Mouse (Mus musculus) gastrocnemius, postnatal 10 days (tissue): ENCODE measurements around the gene Pnkd. TPM values are rescaled to one million over a fixed set of nuclear protein-coding genes. Genes with fewer than 3 reads are reported as not detected.

ENCODE experiments used
- DNase-seq: peaks from one replicate; pipeline ENCODE4 v3.0.0; 2021; ENCODE audit warnings: mixed read lengths
- total RNA-seq, 2 experiments: library from RNA; stranded (reverse); gene quantifications; 2 replicates each; pipeline ENCODE4 v1.2.3; 2021

Gene Pnkd
- total RNA-seq, 2 experiments from 2014 or later: 69.7 to 70.5 TPM

- no peak for DNase-seq
Measured at GRCm38 (mm10) chr1:74359952-74360517, 75.3 kb downstream of the Pnkd start.

- peak; percentile 55 for DNase-seq
Measured at GRCm38 (mm10) chr1:74361812-74362211, 77.1 kb downstream of the Pnkd start, which contains the start of gene Catip. Gene Catip (plus strand): TSS chr1:74362108.

DNA sequence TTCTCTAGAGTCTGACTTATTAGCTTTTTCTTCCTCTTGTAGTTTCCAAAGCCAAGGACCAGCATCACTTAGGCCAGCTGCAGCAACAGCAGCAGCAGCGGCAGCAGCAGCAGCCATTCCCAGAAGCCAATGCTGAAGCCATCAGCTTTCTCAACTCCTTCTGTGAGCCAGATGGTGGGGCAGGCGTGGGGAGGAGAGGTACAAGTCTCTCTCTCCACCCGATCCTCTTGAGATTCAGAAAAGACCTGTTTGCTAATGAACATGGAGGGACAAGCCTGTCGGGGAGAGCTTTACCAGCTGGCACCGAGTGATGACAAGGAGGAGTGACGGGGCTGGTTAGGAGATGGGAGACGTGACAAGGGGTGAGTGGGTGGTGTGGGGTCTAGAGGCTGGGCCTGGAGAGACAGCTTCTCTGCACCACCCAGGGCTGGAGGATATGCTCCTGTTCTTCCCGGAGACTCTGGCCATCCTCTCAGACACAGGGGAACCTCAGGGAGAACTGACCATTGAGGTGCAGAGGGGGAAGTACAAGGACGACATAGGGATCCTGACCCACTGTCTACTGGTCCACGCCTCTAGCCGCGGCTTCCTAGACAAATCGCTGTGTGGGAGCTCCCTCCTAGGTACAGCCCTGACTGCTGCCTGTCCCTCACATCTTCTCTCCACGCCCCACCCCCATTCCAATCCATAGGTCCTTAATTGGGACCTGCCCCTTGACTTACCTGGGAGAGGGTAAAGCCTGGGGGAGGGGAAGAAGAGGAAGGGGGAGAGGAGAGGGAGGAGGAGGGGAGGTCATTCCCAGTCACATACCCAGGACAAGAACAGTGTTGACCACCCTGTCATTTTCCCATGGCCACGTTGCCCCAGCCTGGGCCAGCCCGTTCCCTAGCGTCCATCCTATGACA is 77.8 kb downstream of the Pnkd start:
- no peak for DNase-seq

DNA sequence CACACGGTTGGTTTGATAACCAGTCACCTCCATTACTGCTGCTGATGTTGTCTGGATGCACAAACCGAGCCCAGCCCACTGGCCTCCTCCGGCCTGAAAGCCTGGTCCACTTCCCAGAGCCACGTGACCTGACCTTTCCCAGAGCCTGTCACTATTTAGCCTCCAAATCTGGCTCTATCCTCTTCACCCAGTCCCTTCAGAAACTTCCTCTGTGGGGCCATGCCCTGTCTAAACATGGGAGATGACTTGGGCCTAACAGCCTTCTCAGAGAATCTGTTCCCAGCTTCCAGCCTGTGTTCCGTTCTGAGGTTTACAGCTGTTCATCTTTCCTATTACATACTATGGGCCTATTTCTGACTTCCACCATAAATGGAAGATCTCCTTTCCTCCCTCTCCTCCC is 78.7 kb downstream of the Pnkd start:
- no peak for DNase-seq

DNA sequence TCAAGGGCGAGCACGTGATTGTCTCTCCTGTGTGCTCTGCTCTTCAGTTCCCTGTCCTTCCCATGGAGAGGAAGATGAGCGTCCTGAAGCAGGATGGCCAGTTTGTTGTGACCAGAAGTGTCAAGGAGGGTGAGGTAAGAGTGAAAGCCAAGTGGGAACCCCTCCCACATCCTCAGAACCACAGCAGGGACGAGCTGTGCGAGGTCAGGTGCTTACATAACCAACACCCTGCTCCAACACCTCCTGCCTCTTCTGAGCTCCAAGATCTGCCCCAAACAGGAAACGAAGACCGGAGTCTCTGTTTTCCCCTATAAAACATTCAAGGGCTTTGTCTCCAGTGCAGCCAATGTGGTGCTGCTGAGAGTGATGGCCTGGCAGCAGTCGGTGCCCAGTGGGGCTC is 79.5 kb downstream of the Pnkd start:
- no peak for DNase-seq

GRCm38 (mm10) chr1:74367886-74368645 is 83.3 kb downstream of the Pnkd start:
- DNase-seq: peak; percentile 64

DNA sequence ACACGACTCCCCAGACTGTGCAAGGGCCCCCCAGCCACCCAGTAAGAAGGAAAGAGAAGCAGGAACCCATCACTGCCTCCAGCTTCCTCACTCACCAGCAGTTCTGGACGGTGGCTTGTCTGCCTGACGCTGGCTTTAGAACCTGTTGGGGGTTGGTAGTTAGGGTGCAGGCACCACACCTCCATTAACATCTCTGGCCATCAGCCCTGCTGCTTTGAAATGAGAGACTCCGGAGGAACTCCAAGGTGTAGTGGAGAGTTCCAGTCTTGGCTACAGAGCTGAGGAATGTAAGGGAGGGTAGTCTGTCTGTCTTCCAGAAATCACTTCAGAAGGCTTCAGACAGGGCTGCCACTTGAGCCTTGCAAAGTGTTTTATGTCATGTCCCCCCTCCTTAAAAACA is 85.3 kb downstream of the Pnkd start:
- DNase-seq: no peak

DNA sequence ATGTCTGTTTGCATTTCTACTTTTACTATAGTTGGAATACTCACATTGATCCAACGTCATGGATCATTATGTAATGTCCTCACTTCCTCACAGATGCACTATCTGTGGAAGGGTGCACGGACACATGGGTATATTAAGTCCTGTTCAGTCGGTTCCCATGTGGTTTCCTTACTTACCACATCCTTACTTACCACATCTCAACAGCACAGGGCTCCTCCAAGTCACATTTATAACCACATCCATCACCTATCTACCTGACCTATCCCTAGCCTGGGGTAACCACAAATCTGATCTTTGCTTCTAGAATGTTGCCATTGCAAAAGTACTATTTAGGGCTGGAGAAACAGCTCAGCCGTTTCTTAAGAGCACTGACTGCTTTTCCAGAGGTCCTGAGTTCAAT is 88.6 kb downstream of the Pnkd start:
- no peak for DNase-seq

GRCm38 (mm10) chr1:74374980-74375379 is 90.2 kb downstream of the Pnkd start, which contains the start of gene Slc11a1:
Gene Slc11a1 (plus strand): TSS chr1:74375195.
- no peak for DNase-seq

DNA sequence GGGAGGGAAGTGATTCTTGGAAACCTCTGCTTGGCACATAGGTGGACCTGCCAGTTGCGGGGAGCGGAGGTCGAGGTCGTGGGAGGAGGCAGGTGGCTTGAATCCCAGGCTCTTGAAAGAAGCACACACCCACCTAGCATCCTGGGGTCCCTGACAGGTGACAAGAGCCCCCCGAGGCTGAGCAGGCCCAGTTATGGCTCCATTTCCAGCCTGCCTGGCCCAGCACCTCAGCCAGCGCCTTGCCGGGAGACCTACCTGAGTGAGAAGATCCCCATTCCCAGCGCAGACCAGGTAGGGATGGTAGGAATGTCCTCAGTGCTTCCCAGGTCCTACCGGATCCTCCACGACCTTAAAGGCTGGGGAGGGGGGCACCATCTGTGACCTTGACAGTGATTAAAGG is 90.8 kb downstream of the Pnkd start:
- no peak for DNase-seq

GRCm38 (mm10) chr1:74376396-74376795 is 91.7 kb downstream of the Pnkd start:
- no peak for DNase-seq

GRCm38 (mm10) chr1:74379058-74379504 is 94.4 kb downstream of the Pnkd start:
- no peak for DNase-seq

DNA sequence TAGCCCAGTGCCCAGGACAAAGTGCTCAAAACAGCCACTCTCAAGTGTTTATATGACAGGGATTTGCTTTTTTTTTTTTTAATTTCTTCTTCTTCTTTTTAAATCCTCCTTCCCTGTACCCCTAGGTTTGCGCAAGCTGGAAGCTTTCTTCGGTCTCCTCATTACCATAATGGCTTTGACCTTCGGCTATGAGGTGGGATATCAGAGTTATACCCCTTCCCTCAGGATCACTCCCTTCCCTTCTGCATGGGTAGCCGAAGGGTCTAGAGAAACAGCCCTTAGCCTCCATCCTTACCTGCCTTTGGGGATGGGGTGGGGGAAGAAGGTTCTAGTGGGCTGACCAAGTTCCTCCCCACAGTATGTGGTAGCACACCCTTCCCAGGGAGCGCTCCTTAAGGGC is 95.8 kb downstream of the Pnkd start:
- DNase-seq: no peak

DNA sequence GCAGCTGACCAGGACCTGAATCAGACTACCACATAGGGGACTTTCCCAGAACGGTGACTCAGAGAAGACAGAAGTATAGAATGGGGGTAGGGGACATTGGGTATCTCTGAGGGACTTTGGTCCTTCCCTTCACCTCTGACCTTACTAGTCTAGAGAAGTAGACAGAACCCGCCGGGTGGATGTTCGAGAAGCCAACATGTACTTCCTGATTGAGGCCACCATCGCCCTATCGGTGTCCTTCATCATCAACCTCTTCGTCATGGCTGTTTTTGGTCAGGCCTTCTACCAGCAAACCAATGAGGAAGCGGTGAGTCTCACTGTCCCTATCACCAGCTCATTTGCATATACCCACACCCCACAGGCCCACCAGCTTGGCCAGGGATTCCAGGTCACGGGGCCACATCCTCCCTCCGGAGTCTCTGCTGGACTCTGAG is 96.9 kb downstream of the Pnkd start:
- DNase-seq: no peak

DNA sequence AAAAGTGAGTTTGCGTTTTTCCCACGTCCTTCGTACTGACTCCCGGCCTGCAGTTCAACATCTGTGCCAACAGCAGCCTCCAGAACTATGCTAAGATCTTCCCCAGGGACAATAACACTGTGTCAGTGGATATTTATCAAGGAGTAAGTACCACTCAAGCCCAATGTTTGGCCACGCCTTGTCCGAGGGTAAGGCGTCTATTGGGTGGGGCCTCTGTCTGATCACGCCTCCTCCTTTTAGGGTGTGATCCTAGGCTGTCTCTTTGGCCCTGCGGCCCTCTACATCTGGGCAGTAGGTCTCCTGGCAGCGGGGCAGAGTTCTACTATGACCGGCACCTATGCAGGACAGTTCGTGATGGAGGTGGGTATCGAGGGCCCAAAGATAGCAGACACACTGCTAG is 98.7 kb downstream of the Pnkd start:
- DNase-seq: no peak

GRCm38 (mm10) chr1:74384525-74384924 is 99.8 kb downstream of the Pnkd start:
- no peak for DNase-seq

DNA sequence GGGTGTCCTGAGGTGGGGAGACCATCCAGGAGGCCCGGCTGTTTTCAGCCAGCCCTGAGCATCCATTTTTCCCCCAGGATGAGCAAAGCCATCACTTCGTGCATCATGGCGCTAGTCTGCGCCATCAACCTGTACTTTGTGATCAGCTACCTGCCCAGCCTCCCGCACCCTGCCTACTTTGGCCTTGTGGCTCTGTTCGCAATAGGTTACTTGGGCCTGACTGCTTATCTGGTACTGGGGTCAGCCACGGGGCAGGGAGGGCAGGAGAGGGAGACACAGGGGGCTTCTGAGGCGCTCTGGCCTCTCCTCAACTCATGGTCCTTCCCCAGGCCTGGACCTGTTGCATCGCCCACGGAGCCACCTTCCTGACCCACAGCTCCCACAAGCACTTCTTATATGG is 100.3 kb downstream of the Pnkd start:
- no peak for DNase-seq

DNA sequence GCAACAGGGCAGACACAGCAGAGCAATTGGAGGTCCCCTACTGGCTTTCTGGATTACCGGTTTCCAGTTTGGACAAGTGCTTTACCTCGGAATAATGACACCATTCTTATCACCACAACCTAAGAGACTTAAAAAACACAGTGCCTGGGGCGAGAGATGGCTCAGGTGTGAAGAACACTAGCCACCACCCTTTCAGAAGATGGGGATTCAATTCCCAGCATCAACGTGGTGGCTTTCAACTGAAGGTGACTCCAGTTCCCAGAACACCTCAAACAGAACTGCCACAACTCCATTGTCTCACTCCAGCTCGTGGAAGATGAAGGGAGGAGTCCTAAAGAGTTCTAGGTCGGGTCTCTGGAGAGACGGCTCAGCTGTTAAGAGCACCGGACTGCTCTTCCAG is 100.8 kb downstream of the Pnkd start:
- no peak for DNase-seq

DNA sequence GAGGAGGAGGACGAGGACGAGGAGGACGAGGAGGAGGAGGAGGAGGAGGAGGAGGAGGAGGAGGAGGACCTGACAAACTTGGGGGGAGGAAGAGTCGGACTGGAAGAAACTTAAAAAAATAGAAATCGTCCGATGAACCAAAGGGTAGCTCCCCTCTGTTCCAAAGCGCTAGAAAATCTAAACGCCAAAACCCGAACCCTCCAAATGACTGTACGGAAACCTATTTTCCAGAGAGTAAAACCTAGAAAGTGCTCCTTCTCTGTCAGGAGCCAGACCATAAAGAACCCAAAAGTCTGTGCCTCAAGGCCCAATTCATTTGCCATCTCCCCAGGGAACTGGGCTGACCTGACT is 101.6 kb downstream of the Pnkd start:
- DNase-seq: no peak

DNA sequence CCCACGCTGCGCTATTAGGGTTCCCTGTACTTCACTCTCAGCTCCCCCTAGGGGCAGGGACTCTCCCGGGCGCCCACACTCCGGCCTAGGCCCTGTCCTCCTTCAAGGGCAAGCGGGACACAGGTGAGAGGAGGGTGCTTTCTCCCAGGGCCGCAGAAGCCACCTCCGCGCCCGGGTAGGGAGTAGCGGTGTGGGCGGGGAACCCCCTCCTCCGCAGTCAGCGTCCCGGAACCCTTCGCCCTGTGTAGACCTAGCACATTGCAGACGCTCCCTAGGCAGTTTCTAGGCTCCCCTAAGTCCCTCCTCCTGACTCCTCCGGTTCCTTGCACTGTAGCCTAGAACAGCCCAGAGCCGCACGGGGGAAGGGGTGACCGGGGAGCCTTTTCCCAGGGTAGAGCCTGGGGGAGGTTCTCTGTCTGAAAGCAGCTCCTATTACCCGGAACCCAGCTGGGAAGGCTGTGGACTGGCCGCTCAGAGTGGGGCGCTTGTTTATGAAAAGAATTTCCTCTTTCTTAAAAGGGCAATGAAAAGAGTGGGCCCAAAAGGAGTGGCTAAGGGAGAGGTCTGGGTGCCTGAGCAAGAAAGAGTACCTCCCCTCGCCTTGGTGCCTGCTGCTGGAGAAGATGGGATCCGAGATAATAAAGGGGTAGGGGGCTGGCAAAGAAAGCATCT is 102.1 kb downstream of the Pnkd start:
- DNase-seq: peak; percentile 85

GRCm38 (mm10) chr1:74387386-74387988 is 102.8 kb downstream of the Pnkd start:
- DNase-seq: no peak

- DNase-seq: no peak
Measured at GRCm38 (mm10) chr1:74388398-74388920, 103.7 kb downstream of the Pnkd start.
